Mouse (Mus musculus): Measurements from ENCODE around the gene Cdk14. TPM values are rescaled to one million over a fixed set of nuclear protein-coding genes. Genes with fewer than 3 reads are reported as not detected.

The Cdk14 gene
- polyA plus RNA-seq, 1 experiment: 2.9 TPM

GRCm38 (mm10) chr5:5208016-5208415 is 212.1 kb downstream of the Cdk14 start:
- Histone ChIP-seq H3K4me1 (ENCODE audit: control insufficient read depth, insufficient read depth, insufficient read length) (peaks cover 2% of the 10 kb centered on the region; the same call in 1 of the 2 replicates), H3K27ac (ENCODE audit: insufficient read depth, low read length) (no peak overlapping the region), H3K36me3 (ENCODE audit: control insufficient read depth, insufficient read depth, low read length) (no peaks in the 10 kb centered on the region), H3K27me3 (ENCODE audit: control insufficient read depth, insufficient read depth, low read length) (no peaks in the 10 kb centered on the region), H3K4me3 (ENCODE audit: extremely low read depth, insufficient read depth, insufficient read length) (no peak overlapping the region)
- no peak for DNase-seq (ENCODE audit: low read depth in 1 of 2, low spot score in 2 of 2)
- WGBS: 93% methylated on average over 4 of the region's 4 CpGs
- TF ChIP-seq CTCF (IDR thresholded peaks at IDR 0.05; ENCODE audit: extremely low read depth, insufficient read depth, insufficient read length, insufficient replicate concordance) (no peak), POLR2A (IDR thresholded peaks at IDR 0.05; ENCODE audit: low read depth, low read length) (no peak)

- 39% methylated on average over 9 of the region's 9 CpGs for WGBS
- TF ChIP-seq POLR2A (IDR thresholded peaks at IDR 0.05; ENCODE audit: low read depth, low read length) (no peak), CTCF (IDR thresholded peaks at IDR 0.05; ENCODE audit: extremely low read depth, insufficient read depth, insufficient read length, insufficient replicate concordance) (no peak)
- peaks cover 2% of the 10 kb centered on the region; the same call in 1 of the 2 replicates for H3K4me1 ChIP-seq (ENCODE audit: control insufficient read depth, insufficient read depth, insufficient read length)
Observed at GRCm38 (mm10) chr5:5206012-5206411, 214.1 kb downstream of the Cdk14 start.

GRCm38 (mm10) chr5:5194562-5195221 is 225.4 kb downstream of the Cdk14 start:
- 63% methylated on average over 5 of the region's 5 CpGs for WGBS
- H3K4me1 ChIP-seq (ENCODE audit: control insufficient read depth, insufficient read depth, insufficient read length): peaks cover 4% of the 10 kb centered on the region; the same call in 1 of the 2 replicates
- no peaks in the 10 kb centered on the region for H3K27me3 ChIP-seq (ENCODE audit: control insufficient read depth, insufficient read depth, low read length)
- H3K27ac ChIP-seq (ENCODE audit: insufficient read depth, low read length): peak overlapping the region; percentile 63; the same call in 1 of the 2 replicates
- TF ChIP-seq CTCF (IDR thresholded peaks at IDR 0.05; ENCODE audit: extremely low read depth, insufficient read depth, insufficient read length, insufficient replicate concordance) (no peak), POLR2A (IDR thresholded peaks at IDR 0.05; ENCODE audit: low read depth, low read length) (no peak)
- DNase-seq (ENCODE audit: low read depth in 1 of 2, low spot score in 2 of 2): peak in 1 of 2 experiments; percentile 38
- H3K36me3 ChIP-seq (ENCODE audit: control insufficient read depth, insufficient read depth, low read length): no peaks in the 10 kb centered on the region
- no peak overlapping the region for H3K4me3 ChIP-seq (ENCODE audit: extremely low read depth, insufficient read depth, insufficient read length)

More at GRCm38 (mm10) chr5:5206012-5206411, 214.1 kb downstream of the Cdk14 start:
- H3K27ac ChIP-seq (ENCODE audit: insufficient read depth, low read length): no peak overlapping the region
- no peaks in the 10 kb centered on the region for H3K36me3 ChIP-seq (ENCODE audit: control insufficient read depth, insufficient read depth, low read length)
- no peak overlapping the region for H3K4me3 ChIP-seq (ENCODE audit: extremely low read depth, insufficient read depth, insufficient read length)
- no peaks in the 10 kb centered on the region for H3K27me3 ChIP-seq (ENCODE audit: control insufficient read depth, insufficient read depth, low read length)
- peak in 1 of 2 experiments; percentile 9 for DNase-seq (ENCODE audit: low read depth in 1 of 2, low spot score in 2 of 2)

GRCm38 (mm10) chr5:5189590-5189989 is 230.5 kb downstream of the Cdk14 start:
- Histone ChIP-seq H3K27ac (ENCODE audit: insufficient read depth, low read length) (no peak overlapping the region), H3K4me1 (ENCODE audit: control insufficient read depth, insufficient read depth, insufficient read length) (peaks cover 4% of the 10 kb centered on the region; the same call in 1 of the 2 replicates), H3K4me3 (ENCODE audit: extremely low read depth, insufficient read depth, insufficient read length) (no peak overlapping the region), H3K27me3 (ENCODE audit: control insufficient read depth, insufficient read depth, low read length) (no peaks in the 10 kb centered on the region), H3K36me3 (ENCODE audit: control insufficient read depth, insufficient read depth, low read length) (no peaks in the 10 kb centered on the region)
- no peak for DNase-seq (ENCODE audit: low read depth in 1 of 2, low spot score in 2 of 2)
- WGBS: 67% methylated on average over 1 of the region's 1 CpGs
- TF ChIP-seq POLR2A (IDR thresholded peaks at IDR 0.05; ENCODE audit: low read depth, low read length) (no peak), CTCF (IDR thresholded peaks at IDR 0.05; ENCODE audit: extremely low read depth, insufficient read depth, insufficient read length, insufficient replicate concordance) (no peak)

GRCm38 (mm10) chr5:5185987-5186742 is 233.9 kb downstream of the Cdk14 start:
- no peak for TF ChIP-seq POLR2A (IDR thresholded peaks at IDR 0.05; ENCODE audit: low read depth, low read length)
- TF ChIP-seq CTCF (IDR thresholded peaks at IDR 0.05; ENCODE audit: extremely low read depth, insufficient read depth, insufficient read length, insufficient replicate concordance): no peak
- WGBS: 41% methylated on average over 3 of the region's 3 CpGs
- Histone ChIP-seq H3K4me1 (ENCODE audit: control insufficient read depth, insufficient read depth, insufficient read length) (peaks cover 2% of the 10 kb centered on the region; the same call in 1 of the 2 replicates), H3K4me3 (ENCODE audit: extremely low read depth, insufficient read depth, insufficient read length) (no peak overlapping the region), H3K27me3 (ENCODE audit: control insufficient read depth, insufficient read depth, low read length) (no peaks in the 10 kb centered on the region), H3K36me3 (ENCODE audit: control insufficient read depth, insufficient read depth, low read length) (no peaks in the 10 kb centered on the region), H3K27ac (ENCODE audit: insufficient read depth, low read length) (no peak overlapping the region)
- no peak for DNase-seq (ENCODE audit: low read depth in 1 of 2, low spot score in 2 of 2)

- Histone ChIP-seq H3K4me1 (ENCODE audit: control insufficient read depth, insufficient read depth, insufficient read length) (peaks cover 2% of the 10 kb centered on the region; the same call in 1 of the 2 replicates), H3K27ac (ENCODE audit: insufficient read depth, low read length) (no peak overlapping the region), H3K36me3 (ENCODE audit: control insufficient read depth, insufficient read depth, low read length) (no peaks in the 10 kb centered on the region), H3K27me3 (ENCODE audit: control insufficient read depth, insufficient read depth, low read length) (no peaks in the 10 kb centered on the region), H3K4me3 (ENCODE audit: extremely low read depth, insufficient read depth, insufficient read length) (no peak overlapping the region)
- no peak for DNase-seq (ENCODE audit: low read depth in 1 of 2, low spot score in 2 of 2)
- TF ChIP-seq POLR2A (IDR thresholded peaks at IDR 0.05; ENCODE audit: low read depth, low read length) (no peak), CTCF (IDR thresholded peaks at IDR 0.05; ENCODE audit: extremely low read depth, insufficient read depth, insufficient read length, insufficient replicate concordance) (no peak)
Observed at GRCm38 (mm10) chr5:5185521-5185920, 234.6 kb downstream of the Cdk14 start.

Measured in spleen, adult 2 months (tissue).